ENCODE assay signal across 8 mouse cellular contexts in the genomic region with DNA sequence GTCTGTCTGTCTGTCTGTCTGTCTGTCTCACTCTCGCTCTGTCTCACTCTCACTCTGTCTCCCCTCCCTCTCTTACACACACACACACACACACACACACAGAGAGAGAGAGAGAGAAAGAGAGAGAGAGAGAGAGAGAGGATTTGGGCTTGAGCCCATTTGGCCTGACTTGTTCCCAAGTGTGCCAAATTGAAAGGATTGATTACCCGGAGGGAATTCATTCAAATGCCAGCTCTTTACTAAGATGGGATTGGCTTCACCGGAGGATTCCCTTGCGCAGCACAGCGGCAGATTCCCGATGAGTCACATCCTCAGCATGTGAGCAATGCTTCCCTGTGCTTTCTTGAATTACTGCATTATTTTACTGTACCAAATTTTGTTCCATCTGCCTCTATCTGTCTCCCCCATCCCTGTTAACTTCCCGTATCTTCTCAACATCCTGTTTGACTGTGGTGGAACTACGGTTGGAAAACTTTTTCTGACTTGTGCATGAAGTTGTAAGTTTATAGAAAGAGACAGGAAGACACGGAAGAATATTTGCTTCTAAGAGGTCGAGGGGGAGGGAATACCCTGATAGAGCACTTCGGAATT.
DNase-seq lines count a peak whose midpoint lies in the region; ATAC-seq and TF ChIP-seq lines count a peak whose summit lies in the region.

No protein-coding gene starts in this region.

- no peak overlapping the region for H3K27ac ChIP-seq in limb, embryonic 14.5 days (replicated peaks; ENCODE audit: low read depth, low read length)
- H3K27ac ChIP-seq in limb, embryonic 10.5 days, result no peak overlapping the region

- H3K4me1 ChIP-seq in limb, embryonic 14.5 days (ENCODE audit: control insufficient read depth, insufficient read depth, low read length), result peaks cover 4% of the 10 kb centered on the region; the same call in 1 of the 2 replicates
- peaks cover 14% of the 10 kb centered on the region for H3K4me1 ChIP-seq in limb, embryonic 10.5 days

- no peaks in the 10 kb centered on the region for H3K36me3 ChIP-seq in limb, embryonic 14.5 days (ENCODE audit: control insufficient read depth, insufficient read depth, low read length)
- H3K36me3 ChIP-seq in limb, embryonic 10.5 days, result no peaks in the 10 kb centered on the region

- H3K4me3 ChIP-seq in limb, embryonic 14.5 days (replicated peaks; ENCODE audit: low read length), result no peak overlapping the region
- H3K4me3 ChIP-seq in limb, embryonic 10.5 days, result no peak overlapping the region

- DNase-seq in adrenal gland, postnatal 10 days, result peak; percentile 28
- no peak for DNase-seq in adrenal gland, postnatal 4 days (ENCODE audit: low spot score in 2 of 2)
- peak; percentile 63 for DNase-seq in limb, embryonic 14.5 days (ENCODE audit: low spot score)
- no peak for DNase-seq in limb, embryonic 10.5 days (ENCODE audit: low spot score)
- DNase-seq in fibroblast of lung, adult 2 months (ENCODE audit: low read depth), result peak; percentile 37
- DNase-seq in mesoderm, embryonic 11.5 days (ENCODE audit: low read depth, low spot score), result peak; percentile 34
- no peak for DNase-seq in thymus, postnatal 10 days (ENCODE audit: low spot score in 2 of 2)
- no peak for DNase-seq in B cell, adult 2 months

- H3K27me3 ChIP-seq in limb, embryonic 14.5 days (ENCODE audit: control insufficient read depth, insufficient read depth, low read length), result no peaks in the 10 kb centered on the region
- H3K27me3 ChIP-seq in limb, embryonic 10.5 days (ENCODE audit: low read depth, poor library complexity, severe bottlenecking), result no peaks in the 10 kb centered on the region

- no peak overlapping the region for H3K9ac ChIP-seq in limb, embryonic 14.5 days (ENCODE audit: low read depth, low read length, severe bottlenecking)

- peak; percentile 41; the same call in 1 of the 2 replicates for ATAC-seq in limb, embryonic 14.5 days (ENCODE audit: low FRiP score, low read depth)

- TF ChIP-seq POLR2A in limb, embryonic 14.5 days (IDR thresholded peaks at IDR 0.05; ENCODE audit: borderline replicate concordance, extremely low read depth, insufficient read depth, insufficient read length), result no peak

- no peak overlapping the region for H3K4me2 ChIP-seq in limb, embryonic 14.5 days (replicated peaks; ENCODE audit: low read depth, low read length, severe bottlenecking)

- H3K9me3 ChIP-seq in limb, embryonic 14.5 days (ENCODE audit: control insufficient read depth, low read length), result no peaks in the 10 kb centered on the region
- H3K9me3 ChIP-seq in limb, embryonic 10.5 days (replicated peaks), result no peaks in the 10 kb centered on the region

- WGBS in limb, embryonic 14.5 days, result 62% methylated on average over 11 of the region's 11 CpGs
- 80% methylated on average over 11 of the region's 11 CpGs for WGBS in limb, embryonic 10.5 days

Comparison
In these comparisons a context has a peak if more than half of its experiments do, and no peak if none do; other contexts are left out.
1. DNase-seq: peak in adrenal gland, postnatal 10 days (single experiment), limb, embryonic 14.5 days (single experiment), fibroblast of lung, adult 2 months (single experiment) and mesoderm, embryonic 11.5 days (single experiment); none in adrenal gland, postnatal 4 days (0 of 2), limb, embryonic 10.5 days (single experiment), thymus, postnatal 10 days (0 of 2) and B cell, adult 2 months (0 of 2).